Mouse (Mus musculus) adipocyte (in vitro differentiated cells): ENCODE measurements around the gene Zfp617.
A peak's percentile ranks its signal among the peaks of the same experiment; 100 is the strongest.
"Not testable (repeated sequence)": the region's sequence is repeated elsewhere in the genome, so short reads cannot be mapped to it uniquely, and the experiment has no call there.

Source experiments
- DNase-seq: peaks from one replicate; pipeline ENCODE4 v3.0.0-alpha.2; 2016; ENCODE audit warnings: low spot score

Gene Zfp617

DNA sequence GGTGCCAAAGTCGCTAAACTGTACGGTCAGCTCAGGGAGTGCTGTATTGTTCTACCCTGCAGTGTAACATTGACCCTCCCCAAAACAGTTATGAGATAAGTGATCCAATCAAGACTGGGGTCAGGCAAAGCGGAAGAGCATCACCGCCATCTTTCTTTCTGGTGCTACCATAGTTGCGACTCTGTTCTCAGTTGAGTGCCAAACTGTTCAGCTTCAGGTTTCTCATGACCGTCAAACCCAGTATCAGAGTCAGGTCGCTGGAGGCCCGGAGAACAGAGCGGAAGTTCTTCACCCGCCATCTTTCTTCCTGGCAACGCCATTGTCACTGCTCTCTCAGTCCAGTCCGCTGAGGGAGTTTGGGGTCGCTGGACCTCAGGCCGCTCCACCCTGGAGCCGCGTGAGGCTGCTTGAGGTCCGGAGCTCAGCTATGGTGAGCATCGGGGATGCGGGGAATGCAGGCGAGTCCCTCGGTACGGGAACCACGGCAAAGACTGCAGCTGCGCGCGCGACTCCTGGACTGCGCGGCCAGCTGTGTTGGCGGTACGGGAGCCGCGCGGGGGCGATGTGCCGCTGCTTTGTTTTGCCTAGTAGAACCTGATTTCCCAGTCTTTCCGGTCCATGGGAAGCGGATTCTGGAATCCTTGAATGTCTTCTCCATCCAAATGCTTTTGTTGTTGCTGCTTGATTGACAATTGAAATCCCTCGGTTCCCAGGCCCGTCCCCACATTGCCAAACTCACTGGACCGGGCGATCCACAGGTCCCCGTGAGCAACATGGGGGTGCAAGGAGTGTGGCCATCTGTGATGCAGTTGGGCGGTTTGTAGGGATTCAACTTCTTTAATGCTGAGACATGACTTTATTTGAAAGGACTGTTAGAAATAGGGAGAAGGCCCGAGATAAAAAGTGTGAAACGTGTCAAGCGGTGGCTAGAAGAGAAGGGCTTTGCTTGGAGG lies at the start of gene Zfp617, which contains the start of gene Zfp882:
Zfp617 (plus strand) TSS at position 327 of the 953 bp plus-strand sequence.
Zfp882 (plus strand) TSS at position 300 of the 953 bp plus-strand sequence.
- peak; percentile 78 for DNase-seq

DNA sequence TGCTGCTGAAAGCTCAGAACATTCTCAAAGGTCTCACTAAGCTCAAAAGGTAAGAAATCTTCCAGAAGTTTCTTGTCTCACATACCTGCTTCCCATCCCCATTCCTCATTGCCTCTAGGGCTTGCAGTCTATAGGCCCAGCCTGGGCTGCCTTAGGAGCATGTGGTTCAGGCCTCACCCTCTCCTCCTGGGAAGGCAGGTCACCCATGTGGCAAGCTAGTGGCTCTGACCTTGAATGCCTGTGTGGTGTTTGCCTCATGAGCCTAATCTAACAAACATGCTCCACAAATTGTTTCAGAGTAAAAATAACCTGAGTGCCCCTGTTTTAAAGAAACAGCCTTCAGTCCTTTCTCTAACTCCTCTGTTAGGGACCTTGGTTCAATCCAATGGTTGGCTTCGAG lies 46.9 kb upstream of the Zfp617 start:
- not testable (repeated sequence) for DNase-seq

DNA sequence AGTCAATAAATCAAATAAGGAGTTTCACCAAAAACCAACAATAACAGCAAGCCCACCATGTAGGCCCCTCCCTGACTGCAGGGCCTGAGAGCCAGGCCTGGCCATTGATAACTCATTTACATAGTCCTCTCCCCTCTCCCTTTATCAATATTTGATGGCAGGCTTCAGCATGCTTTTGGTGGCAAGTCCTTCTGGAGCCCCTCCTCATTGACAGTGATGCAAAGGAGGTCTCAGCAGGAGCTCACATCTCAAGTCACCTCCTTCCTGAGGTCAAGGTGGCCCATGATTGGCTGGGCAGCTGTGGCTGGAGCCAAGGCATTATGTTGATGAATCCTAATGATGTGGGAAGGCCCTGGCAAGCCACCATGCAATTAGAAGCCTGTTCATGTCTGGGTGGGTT lies 46.4 kb upstream of the Zfp617 start:
- not testable (repeated sequence) for DNase-seq

DNA sequence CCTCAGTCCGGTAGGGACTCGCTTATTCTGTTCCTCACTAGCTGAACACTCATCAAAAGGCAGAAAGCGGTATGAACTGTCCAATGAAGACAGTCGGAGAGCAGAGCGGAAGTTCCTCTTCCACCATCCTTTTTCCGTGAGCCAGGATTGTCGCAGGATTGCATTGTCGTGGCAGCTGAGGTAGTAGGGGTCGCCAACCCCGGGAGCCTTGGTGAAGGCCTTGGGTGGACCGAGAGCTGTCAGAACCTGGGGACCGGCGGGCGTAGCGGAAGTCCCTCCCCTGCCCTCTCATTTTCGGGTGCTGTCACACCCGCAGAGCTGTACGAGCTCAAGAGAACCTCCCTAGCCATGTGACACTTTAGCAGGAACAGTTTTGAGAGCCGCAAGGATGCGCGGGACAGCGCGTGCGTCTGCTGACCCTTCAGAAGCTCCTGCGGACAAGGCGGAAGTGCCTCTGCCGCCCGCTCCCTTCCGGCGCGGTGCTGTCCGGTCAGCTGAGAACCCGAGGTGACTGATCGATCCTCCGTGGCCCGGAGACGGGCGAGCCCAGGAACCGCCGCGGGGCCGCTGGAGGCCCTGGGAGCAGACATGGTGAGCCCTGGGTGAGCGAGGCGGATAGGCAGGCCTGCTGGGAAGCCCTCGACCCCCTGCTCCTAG lies 26.7 kb upstream of the Zfp617 start, which contains the start of gene Zfp709:
Zfp709 (plus strand) TSS at position 402 of the 657 bp plus-strand sequence.
- DNase-seq, result no peak

DNA sequence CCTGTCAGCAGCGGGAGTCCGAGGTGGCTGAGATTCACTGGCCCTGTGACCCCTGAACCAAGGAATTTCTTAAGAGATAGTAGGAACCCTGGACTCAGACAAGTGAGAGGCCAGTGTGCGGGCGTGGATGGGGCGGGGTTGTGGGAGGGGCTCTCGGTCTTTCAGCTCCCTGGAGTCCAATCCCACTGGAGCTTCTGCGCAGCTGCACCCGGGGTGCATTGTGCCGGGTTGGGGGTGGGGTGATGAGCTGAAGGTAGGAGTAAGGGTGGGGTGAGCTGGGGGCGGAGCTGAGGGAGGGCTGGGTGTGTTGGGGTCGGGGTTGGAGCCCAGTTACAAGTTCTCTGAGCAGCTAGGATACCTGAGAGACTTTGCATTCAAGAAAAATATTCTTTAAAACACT lies 7.8 kb upstream of the Zfp617 start:
- DNase-seq, result not testable (repeated sequence)

DNA sequence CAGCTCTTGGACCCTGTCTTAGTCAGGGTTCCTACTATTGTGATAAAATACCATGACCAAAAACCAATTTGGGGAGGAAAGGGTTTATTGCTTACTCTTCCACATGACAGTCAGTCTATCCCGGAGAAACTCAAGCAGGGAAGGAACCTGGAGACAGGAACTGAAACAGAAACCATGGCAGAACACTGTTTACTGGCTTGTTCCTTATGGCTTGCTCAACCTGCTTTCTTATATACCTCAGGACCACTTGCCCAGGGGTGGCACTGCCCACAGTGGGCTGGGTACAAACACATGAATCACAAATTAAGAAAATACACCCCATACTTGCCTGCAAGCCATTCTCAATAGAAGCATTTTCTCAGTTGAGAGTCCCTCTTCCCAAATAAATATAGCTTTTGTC lies 5.4 kb upstream of the Zfp617 start:
- DNase-seq, result not testable (repeated sequence)

DNA sequence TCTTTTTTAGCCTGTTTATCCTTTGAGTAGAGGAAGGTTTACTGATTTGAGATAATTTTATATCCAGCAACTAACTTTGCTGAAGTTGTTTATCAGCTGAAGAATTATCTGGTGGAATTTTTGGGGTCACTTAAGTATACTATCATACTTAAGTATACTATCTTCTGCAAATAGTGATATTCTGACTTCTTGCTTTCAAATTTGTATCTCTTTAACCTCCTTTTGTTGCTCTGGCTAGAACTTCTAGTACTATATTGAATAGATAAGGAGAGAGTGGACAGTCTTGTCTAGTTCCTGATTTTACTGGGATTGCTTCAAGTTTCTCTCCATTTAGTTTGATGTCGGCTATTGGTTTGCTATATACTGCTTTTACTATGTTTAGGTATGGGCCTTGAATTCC lies 1.6 kb upstream of the Zfp617 start:
- no peak for DNase-seq

DNA sequence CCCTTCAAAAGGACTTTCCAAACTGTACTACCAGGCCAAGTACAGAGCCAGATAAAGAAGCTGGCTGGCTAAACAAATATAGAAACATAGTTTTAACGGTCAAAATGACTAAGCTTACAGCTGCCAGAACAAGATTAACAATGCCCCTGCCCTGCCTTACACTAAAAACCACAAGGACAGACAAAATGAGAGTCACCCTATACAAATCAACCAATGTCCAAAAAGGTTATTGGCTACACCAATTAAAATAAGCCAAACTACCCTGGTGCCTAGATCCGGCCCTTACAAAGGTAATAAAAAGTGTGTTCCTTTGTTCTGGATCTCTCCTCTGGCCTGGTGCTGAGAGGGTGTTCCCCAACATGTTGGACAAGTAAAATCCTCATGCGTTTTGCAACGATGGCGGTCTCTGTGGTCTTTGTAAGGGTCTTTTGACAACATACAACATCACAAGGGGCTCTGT lies 607 bp upstream of the Zfp617 start:
- peak; percentile 12 for DNase-seq

DNA sequence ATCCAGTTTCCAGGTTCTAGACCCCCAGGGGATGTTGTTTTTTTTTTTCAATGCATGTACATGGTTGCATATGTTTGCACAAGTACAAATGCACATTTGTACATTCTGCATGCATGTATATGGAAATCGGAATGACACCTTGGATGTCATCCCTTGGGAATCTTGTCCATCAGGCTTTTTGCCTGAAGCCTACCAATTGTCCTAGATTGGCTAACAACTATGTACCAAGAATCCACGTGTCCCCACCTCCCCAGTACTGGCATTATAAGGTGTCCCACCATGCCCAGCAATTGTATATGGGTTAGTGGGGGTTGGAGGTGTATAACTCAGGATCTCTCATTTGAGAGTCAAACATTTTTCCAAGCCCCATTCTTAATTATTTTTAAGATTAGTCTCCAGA lies 3.9 kb downstream of the Zfp617 start:
- DNase-seq, result no peak

DNA sequence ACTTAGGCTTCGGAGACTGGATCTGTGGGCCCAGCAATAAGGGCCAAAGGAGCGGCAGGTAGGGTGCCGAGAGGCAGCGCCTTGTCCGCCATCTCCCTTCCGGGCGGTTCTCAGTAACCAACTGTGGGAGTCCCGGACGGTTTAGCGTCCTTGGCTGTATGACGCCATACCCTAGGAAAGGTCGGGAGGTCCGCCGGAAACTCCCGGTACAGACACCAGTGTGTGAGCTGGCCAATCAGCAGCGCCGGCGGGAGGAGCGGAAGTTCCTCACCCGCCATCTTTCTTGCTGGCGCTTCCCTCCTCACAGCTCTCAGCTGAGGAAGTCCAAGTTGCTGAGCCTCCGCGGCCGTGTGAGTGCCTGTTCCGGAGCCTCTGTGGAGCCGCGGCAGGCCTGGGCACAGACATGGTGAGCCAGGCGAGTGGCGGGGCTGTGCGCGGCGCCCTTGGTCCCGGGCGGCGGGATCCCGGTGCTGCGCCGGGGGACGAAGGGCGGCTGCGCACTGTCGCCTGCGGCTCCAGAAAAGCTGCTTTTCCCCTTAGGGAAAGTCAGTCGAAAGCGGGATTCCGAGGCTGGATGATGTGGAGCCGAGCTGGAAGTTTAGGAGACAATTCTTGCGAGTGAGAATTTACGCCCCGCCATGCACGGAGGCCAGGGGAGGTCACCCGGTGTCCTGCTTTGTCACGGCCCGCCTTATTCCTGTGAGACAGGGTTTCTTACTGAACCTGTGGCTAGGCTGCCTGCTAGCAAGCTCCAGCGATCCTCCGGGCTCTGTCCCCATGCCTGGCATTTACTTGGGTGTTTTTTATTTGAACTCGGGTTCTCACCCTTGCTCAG lies 14.3 kb downstream of the Zfp617 start:
- peak; percentile 95 for DNase-seq

DNA sequence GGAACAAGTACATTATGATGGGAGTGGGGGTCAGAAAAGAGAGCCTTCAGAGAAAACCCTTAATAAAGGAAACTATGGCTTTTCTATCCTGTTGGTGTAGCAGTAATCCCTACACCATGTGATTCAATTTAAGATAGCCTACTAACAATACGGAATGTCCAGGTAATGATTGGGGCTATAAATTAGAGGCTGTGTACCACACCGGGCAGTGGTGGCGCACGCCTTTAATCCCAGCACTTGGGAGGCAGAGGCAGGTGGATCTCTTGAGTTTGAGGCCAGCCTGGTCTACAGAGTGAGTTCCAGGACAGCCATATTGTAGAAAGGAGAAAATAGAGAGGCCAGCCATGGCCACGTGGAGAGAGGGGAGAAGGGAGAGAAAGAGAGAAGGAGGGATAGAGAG lies 17.4 kb downstream of the Zfp617 start:
- no peak for DNase-seq

DNA sequence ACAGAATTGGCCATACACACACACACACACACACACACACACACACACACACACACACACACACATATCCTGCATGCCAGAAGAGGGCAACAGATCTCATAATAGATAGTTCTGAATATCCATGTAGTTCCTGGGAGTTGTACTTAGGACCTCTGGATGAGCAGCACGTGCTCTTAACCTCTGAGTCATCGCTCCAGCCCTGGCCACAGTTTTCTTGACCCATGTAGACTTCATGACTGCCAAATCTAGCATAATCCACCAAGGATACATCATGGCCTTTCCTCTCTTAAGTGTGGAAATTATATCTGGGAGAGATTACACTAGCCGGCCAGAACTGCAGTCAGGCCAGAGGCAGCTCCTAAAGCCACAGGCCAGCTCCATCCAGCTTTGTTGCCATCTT lies 18.1 kb downstream of the Zfp617 start:
- DNase-seq, result peak; percentile 59

DNA sequence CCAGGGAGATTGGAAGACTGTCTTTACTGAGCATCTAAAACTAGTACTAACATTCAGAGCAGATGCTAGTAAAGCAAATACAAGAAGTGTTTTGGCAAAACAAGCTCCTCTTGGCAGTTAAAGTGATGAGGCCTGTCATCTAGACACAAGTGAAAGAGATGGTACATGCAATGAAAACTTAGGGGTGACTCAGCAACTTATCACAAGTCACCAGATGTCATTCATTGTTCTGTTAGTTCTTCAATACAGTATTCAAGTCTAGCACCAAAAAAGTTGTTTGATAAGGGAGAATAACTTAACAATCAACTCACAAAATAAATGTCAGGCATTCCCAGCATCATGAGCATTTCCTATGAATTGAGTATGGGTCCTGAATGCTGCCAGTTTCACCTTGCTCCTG lies 19.3 kb downstream of the Zfp617 start:
- DNase-seq, result no peak

DNA sequence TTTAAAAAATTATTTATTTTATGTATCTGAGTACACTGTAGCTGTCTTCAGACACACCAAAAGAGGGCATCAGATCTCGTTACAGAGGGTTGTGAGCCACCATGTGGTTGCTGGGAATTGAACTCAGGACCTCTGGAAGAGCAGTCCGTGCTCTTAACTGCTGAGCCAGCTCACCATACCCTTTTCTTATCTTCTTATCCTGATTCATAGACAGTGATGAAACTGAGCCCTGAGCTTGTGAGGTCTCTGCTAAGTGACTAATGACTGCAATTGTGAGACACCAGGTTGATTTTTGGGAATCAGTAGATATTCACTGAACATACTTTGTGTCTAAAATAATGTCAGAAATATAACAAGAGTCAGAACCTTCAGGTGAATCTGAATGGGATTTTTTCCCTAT lies 29.6 kb downstream of the Zfp617 start:
- not testable (repeated sequence) for DNase-seq

DNA sequence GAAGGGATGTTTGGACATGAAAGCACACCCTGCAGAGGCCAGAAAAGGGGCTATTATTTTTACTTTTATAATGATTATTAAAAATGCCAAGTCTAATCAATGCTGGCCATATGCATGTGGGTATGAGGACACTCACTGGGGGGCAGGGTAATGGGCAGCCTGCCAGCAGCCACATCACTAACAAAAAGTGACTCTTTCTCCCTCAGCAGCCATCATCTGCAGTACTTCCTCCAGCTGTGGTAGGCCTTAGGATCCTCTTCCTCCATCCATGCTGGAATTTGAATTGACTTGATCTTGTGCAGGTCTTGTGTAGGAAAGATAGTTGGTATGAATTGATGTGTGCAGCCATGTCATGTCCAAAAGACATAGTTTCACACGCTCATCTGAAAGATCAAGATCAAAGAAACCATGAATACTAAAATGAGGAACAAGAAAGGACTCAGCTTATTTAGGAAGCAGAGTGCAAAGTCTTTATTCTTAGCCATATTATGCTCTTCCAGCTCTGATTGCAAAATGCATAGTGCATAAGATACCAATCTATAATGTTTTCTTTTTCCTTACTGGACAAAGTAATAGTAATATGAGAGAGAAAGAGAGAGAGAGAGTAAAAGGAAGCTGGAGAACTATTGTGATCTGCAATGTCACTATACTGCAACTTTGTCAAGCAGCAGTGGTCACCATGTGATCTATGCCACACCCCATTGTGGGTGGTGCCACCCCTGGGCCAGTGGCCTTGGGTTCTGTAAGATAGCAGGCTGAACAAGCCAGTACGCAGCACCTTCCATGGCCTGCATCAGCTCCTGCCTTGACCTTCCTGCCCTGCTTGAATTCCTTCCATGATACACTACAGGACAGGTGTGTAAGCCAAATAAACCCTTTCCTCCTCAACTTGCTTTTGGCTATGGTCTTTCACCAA lies 32.1 kb downstream of the Zfp617 start:
- no peak for DNase-seq

DNA sequence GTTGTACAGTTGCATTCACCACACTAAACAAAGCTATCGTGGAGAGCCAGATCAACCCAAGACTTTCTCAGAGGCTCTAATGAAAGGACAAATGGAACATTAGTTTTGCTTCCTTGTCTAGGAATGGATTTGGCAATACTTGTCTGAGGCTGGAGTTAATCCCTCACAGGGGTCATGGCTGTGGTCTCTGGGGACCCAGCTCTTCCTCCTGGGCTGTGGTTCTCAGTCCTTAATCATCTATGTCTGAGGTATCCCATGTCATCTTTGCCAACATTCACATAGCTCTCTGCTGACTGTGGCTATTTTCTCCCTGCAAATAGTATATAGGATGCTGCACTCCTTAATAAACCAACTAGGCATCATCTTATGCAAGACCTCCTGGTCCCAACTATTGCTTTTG lies 33.3 kb downstream of the Zfp617 start:
- DNase-seq, result no peak

DNA sequence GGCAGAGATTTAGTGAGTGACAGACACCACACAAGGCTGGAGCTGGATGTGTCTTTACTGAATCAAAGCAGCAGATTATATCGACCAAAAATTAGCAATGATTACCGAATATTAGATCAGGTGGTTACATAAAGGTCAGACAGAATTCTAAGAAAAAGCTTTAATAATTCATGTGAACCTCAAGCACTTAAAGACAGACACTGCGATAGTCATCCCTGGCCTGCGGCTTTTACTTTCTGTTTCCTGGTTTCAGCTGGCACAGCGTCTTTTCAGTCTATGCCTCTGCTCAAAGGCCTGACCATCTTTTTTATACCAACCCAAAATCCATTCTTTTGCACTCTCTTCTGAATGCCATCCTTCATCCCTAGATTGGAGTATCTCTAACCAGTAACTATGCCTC lies 40.2 kb downstream of the Zfp617 start:
- DNase-seq, result no peak

DNA sequence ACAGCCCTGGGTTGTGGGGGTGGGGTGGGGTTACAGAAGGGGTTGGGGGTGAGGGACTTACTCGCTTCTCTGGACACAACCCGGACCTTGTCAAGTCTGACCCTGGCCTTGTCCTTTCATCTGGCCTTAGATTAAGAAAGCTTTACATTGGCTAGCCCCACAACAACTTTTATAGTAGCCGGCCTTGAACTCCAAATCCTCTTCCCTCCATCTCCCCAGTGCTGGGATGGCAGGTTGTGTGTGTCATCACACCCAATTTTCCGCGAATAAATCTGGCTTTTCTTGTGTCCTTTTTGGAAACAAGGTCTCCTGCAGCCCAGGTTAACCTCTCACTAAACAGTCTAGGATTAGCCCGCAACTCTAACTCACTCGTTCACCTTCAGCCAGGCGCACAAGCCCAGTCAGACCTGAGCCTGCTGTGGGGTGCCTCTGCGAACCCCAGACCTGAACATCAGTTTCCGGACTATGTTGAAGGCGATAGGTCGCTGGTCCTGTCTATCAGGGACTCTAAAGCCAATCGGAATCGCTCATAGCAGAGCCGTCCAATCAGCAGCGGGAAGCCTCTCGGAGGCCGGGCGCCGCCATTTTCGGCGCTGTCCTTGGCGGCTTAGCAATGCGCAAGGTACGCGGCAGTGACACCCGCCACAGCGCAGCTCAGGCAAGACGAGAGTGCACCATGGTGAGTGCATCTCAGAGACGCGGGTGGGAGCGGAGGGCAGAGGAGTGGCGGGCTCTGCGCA lies 42.2 kb downstream of the Zfp617 start, which contains the start of gene Zfp961:
Zfp961 (plus strand) TSS at position 557 of the 740 bp plus-strand sequence.
- peak; percentile 97 for DNase-seq

DNA sequence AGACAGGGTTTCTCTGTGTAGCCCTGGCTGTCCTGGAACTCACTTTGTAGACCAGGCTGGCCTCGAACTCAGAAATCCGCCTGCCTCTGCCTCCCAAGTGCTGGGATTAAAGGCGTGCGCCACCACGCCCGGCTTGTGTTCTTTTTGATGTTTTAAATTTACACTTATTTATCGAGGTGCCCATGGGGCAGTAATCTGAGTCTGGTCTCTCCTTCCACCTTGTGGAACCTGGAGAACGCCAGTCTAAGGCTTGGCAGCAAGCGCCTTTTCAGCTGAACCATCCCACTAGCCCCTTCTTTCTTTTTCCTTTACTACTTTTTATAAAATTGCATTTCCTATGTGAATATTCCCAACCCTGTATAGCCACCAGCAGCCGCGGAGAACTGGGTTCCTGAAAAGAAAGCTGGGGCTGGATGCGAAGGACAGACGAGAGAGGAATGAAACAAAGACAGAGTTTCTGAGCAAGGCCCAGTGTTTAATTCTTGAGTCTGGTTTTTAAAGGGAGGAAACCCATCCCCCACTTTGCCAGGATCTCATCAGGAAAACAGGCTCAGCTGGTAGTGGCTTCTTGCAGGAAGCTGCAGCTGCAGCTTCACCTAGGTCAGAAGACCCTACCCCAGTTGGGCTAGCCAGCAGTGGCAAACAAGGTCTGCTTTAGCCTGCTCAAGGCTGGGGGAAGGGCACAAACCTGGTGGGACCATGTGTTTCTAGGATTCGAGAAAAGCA lies 43.2 kb downstream of the Zfp617 start:
- no peak for DNase-seq
